Mouse (Mus musculus) neural tube, embryonic 15.5 days (tissue): ENCODE measurements around the gene Gm13285. TPM values are rescaled to one million over a fixed set of nuclear protein-coding genes. Genes with fewer than 3 reads are reported as not detected.
"Not testable (repeated sequence)": the region's sequence is repeated elsewhere in the genome, so short reads cannot be mapped to it uniquely, and the experiment has no call there.

Source experiments
- ATAC-seq: fragments of 200-750 bp; cut with Nextera tagmentation; 2 replicates; pipeline ENCODE4 v1.8.0; 2017; ENCODE audit warnings: mild to moderate bottlenecking, moderate TSS enrichment, moderate library complexity; ENCODE audit not compliant: low FRiP score
- H3K27ac ChIP-seq: fragments of 300-500 bp; sonication (generic); replicated peaks from 2 replicates; pipeline ENCODE4 v1.5.1; 2015; ENCODE audit warnings: mild to moderate bottlenecking, inconsistent platforms
- H3K27me3 ChIP-seq: fragments of 300-500 bp; sonication (generic); replicated peaks from 2 replicates; pipeline ENCODE4 v1.6.1; 2015; ENCODE audit warnings: inconsistent platforms
- H3K36me3 ChIP-seq: fragments of 300-500 bp; sonication (generic); 2 replicates; pipeline ENCODE4 v1.6.1; 2015; ENCODE audit warnings: inconsistent platforms
- H3K4me1 ChIP-seq: fragments of 300-500 bp; sonication (generic); 2 replicates; pipeline ENCODE4 v1.6.1; 2015; ENCODE audit warnings: inconsistent platforms
- H3K4me2 ChIP-seq: fragments of 300-500 bp; sonication (generic); 2 replicates; pipeline ENCODE4 v1.6.1; 2015; ENCODE audit warnings: inconsistent platforms, mild to moderate bottlenecking, moderate library complexity
- H3K4me3 ChIP-seq: fragments of 300-500 bp; sonication (generic); replicated peaks from 2 replicates; pipeline ENCODE4 v1.5.1; 2015; ENCODE audit warnings: mild to moderate bottlenecking, inconsistent platforms
- H3K9ac ChIP-seq: fragments of 300-500 bp; sonication (generic); replicated peaks from 2 replicates; pipeline ENCODE4 v1.6.1; 2015; ENCODE audit warnings: mild to moderate bottlenecking, inconsistent platforms
- H3K9me3 ChIP-seq: fragments of 300-500 bp; sonication (generic); replicated peaks from 2 replicates; pipeline ENCODE4 v1.6.1; 2016; ENCODE audit warnings: inconsistent platforms
- WGBS: fragments of 180-500 bp; shearing (Covaris S2); methylation state at CpG from one replicate; pipeline ENCODE4 v1.1.7; 2015; ENCODE audit warnings: mixed read lengths; 5-methylcytosine and 5-hydroxymethylcytosine counted together
- polyA plus RNA-seq: library from polyadenylated mRNA; unstranded; fragments of >200 nt; fragmentation: Nextera tagmentation; extraction: Ambion mirVana; gene quantifications from 2 replicates; pipeline ENCODE4 v1.2.1, GENCODE M21; 2015

Gm13285 gene
- polyA plus RNA-seq, 1 experiment from 2014 or later = not detected

DNA sequence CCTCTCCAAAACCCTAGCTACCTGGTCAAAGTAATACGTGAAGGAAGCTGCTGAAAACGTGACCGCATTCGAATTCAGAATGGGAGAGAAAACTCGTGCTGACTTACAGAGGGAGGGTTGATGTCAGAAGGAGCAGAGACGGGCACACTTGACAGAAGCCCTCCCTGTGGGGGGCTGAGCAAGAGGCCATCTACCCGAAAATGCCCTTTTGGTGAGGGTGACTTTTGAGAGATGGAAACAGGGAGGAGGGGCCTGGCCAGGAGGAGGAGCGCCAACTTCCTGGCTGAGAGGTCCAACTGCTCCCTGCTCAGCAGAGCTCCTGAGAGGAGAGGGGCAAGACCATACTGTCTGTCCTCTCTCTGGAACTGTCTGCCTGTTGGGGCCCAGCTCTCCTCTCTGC lies 5.8 kb downstream of the Gm13285 start, which contains the start of gene Gm13288:
Gm13288 (plus strand) TSS at position 301 of the 400 bp plus-strand sequence.
- Histone ChIP-seq H3K4me3 (peak within 1 kb of the TSS; percentile 21; the same call in 1 of the 2 replicates), H3K4me2 (peak within 1 kb of the TSS; percentile 52)
- ATAC-seq = not testable (repeated sequence)

GRCm38 (mm10) chr4:88805761-88806160 lies 6.3 kb downstream of the Gm13285 start:
- not testable (repeated sequence) for H3K27ac ChIP-seq, ATAC-seq, H3K4me1 ChIP-seq, H3K9me3 ChIP-seq, H3K9ac ChIP-seq, H3K36me3 ChIP-seq, H3K27me3 ChIP-seq
- H3K4me3 ChIP-seq = peak overlapping the region; percentile 21; the same call in 1 of the 2 replicates
- H3K4me2 ChIP-seq = peak overlapping the region; percentile 52
- WGBS = no CpG with 5 or more reads among the region's 34 CpGs

More for the DNA sequence above, 5.8 kb downstream of the Gm13285 start, which contains the start of gene Gm13288:
- H3K27ac ChIP-seq, H3K9ac ChIP-seq, H3K4me1 ChIP-seq, H3K36me3 ChIP-seq, H3K9me3 ChIP-seq, H3K27me3 ChIP-seq: not testable (repeated sequence)
- WGBS = no CpG with 5 or more reads among the region's 8 CpGs

- 71% methylated on average over 3 of the region's 3 CpGs for WGBS
- Histone ChIP-seq H3K27ac (no peak within 1 kb of the TSS), H3K9ac (no peak within 1 kb of the TSS), H3K4me2 (no peak within 1 kb of the TSS), H3K27me3 (no peaks in the 10 kb centered on the region), H3K36me3 (no peaks in the 10 kb centered on the region), H3K4me1 (no peaks in the 10 kb centered on the region), H3K9me3 (no peaks in the 10 kb centered on the region), H3K4me3 (no peak within 1 kb of the TSS)
- ATAC-seq = no peak
These were observed 16.5 kb downstream of the Gm13285 start, which contains the start of gene Ifna7 for GRCm38 (mm10) chr4:88815928-88816327. TSS of gene Ifna7 (plus strand) at chr4:88816228.

DNA sequence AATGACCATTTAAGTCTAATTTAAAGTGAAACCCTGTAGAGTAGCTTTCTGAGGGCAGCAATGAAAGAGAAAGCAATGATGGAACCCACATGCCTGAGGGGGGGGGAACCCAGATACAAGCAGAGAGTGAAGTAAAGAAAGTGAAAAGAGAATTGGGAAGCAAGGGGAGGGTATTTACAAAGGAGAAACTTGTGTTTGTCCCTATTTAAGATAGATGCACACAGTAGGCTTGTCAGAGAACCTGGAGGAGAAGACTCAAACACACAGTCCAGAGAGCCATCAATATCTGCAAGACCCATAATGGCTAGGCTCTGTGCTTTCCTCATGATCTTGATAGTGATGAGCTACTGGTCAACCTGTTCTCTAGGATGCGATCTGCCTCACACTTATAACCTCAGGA lies 20.2 kb downstream of the Gm13285 start, which contains the start of gene Ifna11:
Ifna11 (plus strand) TSS at position 301 of the 400 bp plus-strand sequence.
- 85% methylated on average over 1 of the region's 1 CpGs for WGBS
- no peak for ATAC-seq
- no peaks in the 10 kb centered on the region for H3K36me3 ChIP-seq
- H3K4me2 ChIP-seq = no peak within 1 kb of the TSS
- no peak within 1 kb of the TSS for H3K4me3 ChIP-seq
- no peaks in the 10 kb centered on the region for H3K9me3 ChIP-seq
- H3K27ac ChIP-seq = no peak within 1 kb of the TSS
- H3K9ac ChIP-seq = no peak within 1 kb of the TSS
- no peaks in the 10 kb centered on the region for H3K27me3 ChIP-seq
- H3K4me1 ChIP-seq = no peaks in the 10 kb centered on the region

GRCm38 (mm10) chr4:88822995-88823394 lies 23.5 kb downstream of the Gm13285 start:
- H3K4me1 ChIP-seq = no peaks in the 10 kb centered on the region
- no peaks in the 10 kb centered on the region for H3K36me3 ChIP-seq
- no peaks in the 10 kb centered on the region for H3K9me3 ChIP-seq
- H3K4me3 ChIP-seq = no peak overlapping the region
- no peak overlapping the region for H3K27ac ChIP-seq
- no peak overlapping the region for H3K4me2 ChIP-seq
- no peak for ATAC-seq
- no peak overlapping the region for H3K9ac ChIP-seq
- H3K27me3 ChIP-seq = no peaks in the 10 kb centered on the region
- WGBS = 18% methylated on average over 4 of the region's 4 CpGs

DNA sequence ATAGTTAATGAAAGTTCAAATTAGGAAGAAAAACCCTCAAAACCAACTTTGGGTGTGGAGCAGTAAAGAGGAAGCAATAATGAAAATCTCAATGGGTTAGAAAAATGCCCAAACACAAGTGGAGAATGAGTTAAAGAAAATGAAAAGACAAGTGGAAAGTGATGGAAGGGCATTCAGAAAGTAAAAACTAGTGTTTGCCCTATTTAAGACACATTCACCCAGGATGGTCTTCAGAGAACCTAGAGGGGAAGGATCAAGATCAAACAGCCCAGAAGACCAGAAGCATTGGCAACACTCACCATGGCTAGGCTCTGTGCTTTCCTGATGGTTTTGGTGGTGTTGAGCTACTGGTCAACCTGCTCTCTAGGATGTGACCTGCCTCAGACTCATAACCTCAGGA lies 27.7 kb downstream of the Gm13285 start, which contains the start of gene Ifna6:
Ifna6 (plus strand) TSS at position 301 of the 400 bp plus-strand sequence.
- not testable (repeated sequence) for H3K4me1 ChIP-seq, H3K9ac ChIP-seq, H3K4me2 ChIP-seq, ATAC-seq, H3K9me3 ChIP-seq, H3K27ac ChIP-seq, H3K27me3 ChIP-seq, H3K36me3 ChIP-seq, H3K4me3 ChIP-seq

- Histone ChIP-seq H3K36me3 (no peaks in the 10 kb centered on the region), H3K27me3 (no peaks in the 10 kb centered on the region), H3K4me1 (no peaks in the 10 kb centered on the region), H3K4me3 (no peak overlapping the region), H3K4me2 (no peak overlapping the region), H3K9ac (no peak overlapping the region), H3K27ac (no peak overlapping the region), H3K9me3 (no peaks in the 10 kb centered on the region)
- no peak for ATAC-seq
- WGBS = 36% methylated on average over 4 of the region's 4 CpGs
These were observed 31.1 kb downstream of the Gm13285 start for GRCm38 (mm10) chr4:88830523-88830922.

DNA sequence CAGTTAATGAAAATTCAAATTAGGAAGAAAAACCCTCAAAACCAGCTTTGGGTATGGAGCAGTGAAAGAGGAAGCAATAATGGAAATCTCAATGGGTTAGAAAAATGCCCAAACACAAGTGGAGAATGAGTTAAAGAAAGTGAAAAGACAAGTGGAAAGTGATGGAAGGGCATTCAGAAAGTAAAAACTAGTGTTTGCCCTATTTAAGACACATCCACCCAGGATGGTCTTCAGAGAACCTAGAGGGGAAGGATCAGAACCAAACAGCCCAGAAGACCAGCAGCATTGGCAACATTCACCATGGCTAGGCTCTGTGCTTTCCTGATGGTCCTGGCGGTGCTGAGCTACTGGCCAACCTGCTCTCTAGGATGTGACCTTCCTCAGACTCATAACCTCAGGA lies 35.8 kb downstream of the Gm13285 start, which contains the start of gene Ifna5:
Ifna5 (plus strand) TSS at position 301 of the 400 bp plus-strand sequence.
- 93% methylated on average over 1 of the region's 1 CpGs for WGBS
- H3K9me3 ChIP-seq, H3K9ac ChIP-seq, H3K4me1 ChIP-seq, ATAC-seq, H3K4me3 ChIP-seq, H3K4me2 ChIP-seq, H3K36me3 ChIP-seq, H3K27me3 ChIP-seq, H3K27ac ChIP-seq: not testable (repeated sequence)

GRCm38 (mm10) chr4:88838828-88839227 lies 39.4 kb downstream of the Gm13285 start:
- H3K9ac ChIP-seq = no peak overlapping the region
- H3K4me1 ChIP-seq = no peaks in the 10 kb centered on the region
- no peak overlapping the region for H3K4me3 ChIP-seq
- no peak for ATAC-seq
- H3K4me2 ChIP-seq = no peak overlapping the region
- WGBS = 42% methylated on average over 3 of the region's 3 CpGs
- no peaks in the 10 kb centered on the region for H3K9me3 ChIP-seq
- no peak overlapping the region for H3K27ac ChIP-seq
- H3K36me3 ChIP-seq = no peaks in the 10 kb centered on the region
- no peaks in the 10 kb centered on the region for H3K27me3 ChIP-seq

- Histone ChIP-seq H3K4me2 (no peak overlapping the region), H3K27ac (no peak overlapping the region), H3K9me3 (no peaks in the 10 kb centered on the region), H3K9ac (no peak overlapping the region), H3K4me1 (no peaks in the 10 kb centered on the region), H3K36me3 (no peaks in the 10 kb centered on the region), H3K27me3 (no peaks in the 10 kb centered on the region), H3K4me3 (no peak overlapping the region)
- WGBS = 85% methylated on average over 3 of the region's 3 CpGs
- ATAC-seq = no peak
These were observed 40.6 kb downstream of the Gm13285 start for GRCm38 (mm10) chr4:88840058-88840457.

DNA sequence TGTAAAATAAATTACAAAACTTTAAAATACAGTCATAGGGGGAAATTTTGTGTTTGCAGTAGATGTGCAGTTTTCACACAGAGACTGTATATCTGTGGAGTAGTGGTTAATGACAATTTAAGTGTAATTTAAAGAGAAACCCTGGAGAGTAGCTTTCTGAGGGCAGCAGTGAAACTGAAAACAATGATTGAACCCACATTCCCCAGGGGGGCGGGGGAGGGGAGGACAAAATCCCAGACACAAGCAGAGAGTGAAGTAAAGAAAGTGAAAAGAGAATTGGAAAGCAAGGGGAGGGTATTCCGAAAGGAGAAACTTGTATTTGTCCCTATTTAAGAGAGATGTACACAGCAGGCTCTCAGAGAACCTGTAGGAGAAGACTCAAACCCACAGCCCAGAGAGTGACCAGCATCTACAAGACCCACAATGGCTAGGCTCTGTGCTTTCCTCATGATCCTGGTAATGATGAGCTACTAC lies 42.0 kb downstream of the Gm13285 start, which contains the start of gene Ifna4:
Ifna4 (plus strand) TSS at position 424 of the 474 bp plus-strand sequence.
- H3K9ac ChIP-seq = no peak within 1 kb of the TSS
- ATAC-seq = no peak
- H3K4me2 ChIP-seq = no peak within 1 kb of the TSS
- no peaks in the 10 kb centered on the region for H3K4me1 ChIP-seq
- H3K4me3 ChIP-seq = no peak within 1 kb of the TSS
- no peaks in the 10 kb centered on the region for H3K36me3 ChIP-seq
- no peak within 1 kb of the TSS for H3K27ac ChIP-seq
- H3K27me3 ChIP-seq = no peaks in the 10 kb centered on the region
- H3K9me3 ChIP-seq = no peaks in the 10 kb centered on the region
- WGBS = 40% methylated on average over 2 of the region's 2 CpGs

DNA sequence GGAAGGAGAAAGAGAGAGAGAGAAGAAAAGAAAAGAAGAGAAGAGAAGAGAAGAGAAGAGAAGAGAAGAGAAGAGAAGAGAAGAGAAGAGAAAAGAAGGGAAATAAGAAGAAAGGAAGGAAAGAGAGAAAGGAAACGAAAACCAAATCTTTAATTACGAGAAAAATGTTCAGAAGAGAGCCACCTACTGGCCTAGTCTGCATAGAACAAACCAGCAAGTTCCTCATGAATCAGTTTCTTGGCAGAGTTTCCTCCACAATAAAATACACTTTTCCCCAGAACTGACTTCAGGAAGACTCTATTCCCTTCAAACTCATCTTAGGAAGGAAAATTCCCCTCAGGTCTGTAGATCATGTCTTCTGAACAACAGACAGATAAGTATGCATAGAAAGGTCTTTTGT lies 45.9 kb downstream of the Gm13285 start:
- no peak overlapping the region for H3K4me2 ChIP-seq
- no peaks in the 10 kb centered on the region for H3K27me3 ChIP-seq
- H3K9ac ChIP-seq = no peak overlapping the region
- no peak overlapping the region for H3K27ac ChIP-seq
- H3K4me3 ChIP-seq = no peak overlapping the region
- H3K9me3 ChIP-seq = no peaks in the 10 kb centered on the region
- WGBS = 57% methylated on average over 2 of the region's 2 CpGs
- no peak for ATAC-seq
- no peaks in the 10 kb centered on the region for H3K4me1 ChIP-seq
- no peaks in the 10 kb centered on the region for H3K36me3 ChIP-seq
